Mouse (Mus musculus) thymus, adult 2 months (tissue): ENCODE measurements around the gene Fam241b. TPM values are rescaled to one million over a fixed set of nuclear protein-coding genes. Genes with fewer than 3 reads are reported as not detected.

Experiments
- DNase-seq: peaks from one replicate; pipeline ENCODE4 v3.0.0; 2021
- H3K27ac ChIP-seq: fragments of 200-500 bp; 2 replicates; pipeline ENCODE4 v1.5.1; 2012; ENCODE audit warnings: low read length, control low read depth; ENCODE audit not compliant: control insufficient read depth, insufficient read depth
- H3K27me3 ChIP-seq: fragments of 200-500 bp; 2 replicates; pipeline ENCODE4 v1.6.1; 2012; ENCODE audit warnings: mild to moderate bottlenecking, low read length, moderate library complexity, mixed read lengths; ENCODE audit not compliant: control insufficient read depth, insufficient read depth
- H3K36me3 ChIP-seq: fragments of 200-500 bp; 2 replicates; pipeline ENCODE4 v1.6.1; 2012; ENCODE audit warnings: mild to moderate bottlenecking, low read length, moderate library complexity; ENCODE audit not compliant: control insufficient read depth, insufficient read depth
- H3K4me1 ChIP-seq: fragments of 200-500 bp; replicated peaks from 2 replicates; pipeline ENCODE4 v1.6.1; 2012; ENCODE audit warnings: low read length; ENCODE audit not compliant: control insufficient read depth, insufficient read depth
- H3K4me3 ChIP-seq: fragments of 200-500 bp; 2 replicates; pipeline ENCODE4 v1.5.1; 2012; ENCODE audit warnings: mild to moderate bottlenecking, low read length, control low read depth, moderate library complexity; ENCODE audit not compliant: control insufficient read depth, insufficient read depth
- CTCF ChIP-seq: fragments of 200-500 bp; IDR thresholded peaks from 2 replicates; pipeline ENCODE4 v1.5.1; 2012; ENCODE audit warnings: mild to moderate bottlenecking, control low read depth, low read length, moderate library complexity, borderline replicate concordance; ENCODE audit not compliant: control insufficient read depth, poor library complexity, insufficient read depth; ENCODE audit errors: extremely low read depth
- POLR2A ChIP-seq: fragments of 200-500 bp; IDR thresholded peaks from 2 replicates; pipeline ENCODE4 v1.6.1; 2012; ENCODE audit warnings: mild to moderate bottlenecking, low read length, control low read depth, moderate library complexity; ENCODE audit not compliant: control insufficient read depth, poor library complexity, insufficient read depth; ENCODE audit errors: extremely low read depth
- WGBS: fragments of 180-500 bp; shearing (Covaris S2); methylation state at CpG from one replicate; pipeline ENCODE4 v1.1.7; 2018; 5-methylcytosine and 5-hydroxymethylcytosine counted together
- polyA plus RNA-seq: library from polyadenylated mRNA; depleted of rRNA; stranded (reverse); fragments of >200 nt; gene quantifications from 2 replicates; pipeline ENCODE4 v1.2.3, GENCODE M21; 2012

Gene Fam241b
- polyA plus RNA-seq, 1 experiment: 4.0 TPM

DNA sequence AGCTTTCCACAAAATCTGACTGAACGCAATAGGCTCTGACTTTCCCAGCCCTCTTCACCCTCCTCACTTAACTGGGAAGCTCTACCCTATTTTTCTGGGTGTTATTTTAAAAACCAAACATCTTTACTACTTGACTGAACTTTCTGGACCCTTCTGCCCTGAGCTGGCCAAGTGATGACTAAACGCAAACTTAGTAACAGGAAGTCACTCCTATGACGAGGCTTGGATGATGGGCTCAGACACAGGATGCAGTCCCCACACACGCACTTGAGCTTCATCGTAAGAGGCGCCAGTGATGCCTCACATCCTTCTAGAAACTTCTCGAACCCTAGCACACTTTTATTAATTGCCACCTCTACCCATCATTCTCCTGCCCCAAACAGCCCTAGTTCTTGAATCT, 74.3 kb downstream of the Fam241b start:
- 70% methylated on average over 7 of the region's 7 CpGs for WGBS
- Histone ChIP-seq H3K36me3 (no peaks in the 10 kb centered on the region), H3K27me3 (no peaks in the 10 kb centered on the region), H3K4me1 (no peaks in the 10 kb centered on the region), H3K27ac (no peak overlapping the region), H3K4me3 (no peak overlapping the region)
- no peak for DNase-seq
- TF ChIP-seq CTCF (no peak), POLR2A (no peak)

DNA sequence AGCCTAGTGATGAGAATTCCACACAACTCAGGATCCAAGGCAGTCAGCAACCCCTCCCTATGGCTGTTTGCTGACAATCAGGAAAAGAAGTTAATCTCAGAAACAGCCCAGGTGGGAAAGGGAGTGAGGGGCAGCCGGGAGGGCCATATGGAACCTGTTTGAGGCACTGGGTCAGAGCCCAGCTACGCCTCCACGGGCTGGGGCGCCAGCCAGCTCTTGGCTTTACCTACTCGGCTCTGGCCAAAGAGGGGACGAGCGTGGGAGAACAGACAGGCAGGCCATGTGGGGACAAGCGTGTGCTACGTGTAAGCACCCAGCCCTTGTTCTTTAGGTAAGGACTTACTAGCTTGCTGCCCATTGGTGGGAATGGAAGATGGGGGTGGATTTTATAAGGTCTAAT, 75.2 kb downstream of the Fam241b start:
- no peak overlapping the region for H3K27ac ChIP-seq
- no peak for TF ChIP-seq CTCF
- TF ChIP-seq POLR2A: no peak
- DNase-seq: no peak

DNA sequence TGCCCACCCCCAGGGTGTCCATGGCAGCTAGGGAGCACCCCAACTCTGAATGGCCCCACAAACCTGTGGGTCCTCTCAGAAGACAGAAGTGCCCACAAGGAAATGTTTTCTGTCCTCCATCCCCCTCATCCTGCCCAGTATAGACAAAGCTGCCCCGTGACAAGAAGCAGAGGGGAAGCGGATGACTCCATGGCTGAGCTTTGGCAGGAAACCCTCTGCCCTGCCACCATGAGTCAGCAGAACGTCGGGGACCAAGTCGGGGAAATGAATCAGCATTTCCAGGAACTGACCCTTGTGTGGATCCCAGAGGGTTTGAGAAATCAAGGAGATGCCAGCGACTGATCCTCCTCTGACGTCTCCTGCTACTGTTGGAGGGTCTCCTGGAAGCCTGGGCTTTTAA, 77.5 kb downstream of the Fam241b start:
- no peak for DNase-seq
- H3K36me3 ChIP-seq: no peaks in the 10 kb centered on the region
- WGBS: 4% methylated on average over 7 of the region's 7 CpGs
- TF ChIP-seq CTCF (no peak), POLR2A (no peak)
- no peak overlapping the region for H3K4me3 ChIP-seq
- no peak overlapping the region for H3K27ac ChIP-seq
- H3K4me1 ChIP-seq: no peaks in the 10 kb centered on the region
- no peaks in the 10 kb centered on the region for H3K27me3 ChIP-seq

More for the DNA sequence above, 75.2 kb downstream of the Fam241b start:
- Histone ChIP-seq H3K36me3 (no peaks in the 10 kb centered on the region), H3K4me1 (no peaks in the 10 kb centered on the region), H3K4me3 (no peak overlapping the region), H3K27me3 (no peaks in the 10 kb centered on the region)
- 91% methylated on average over 9 of the region's 9 CpGs for WGBS

DNA sequence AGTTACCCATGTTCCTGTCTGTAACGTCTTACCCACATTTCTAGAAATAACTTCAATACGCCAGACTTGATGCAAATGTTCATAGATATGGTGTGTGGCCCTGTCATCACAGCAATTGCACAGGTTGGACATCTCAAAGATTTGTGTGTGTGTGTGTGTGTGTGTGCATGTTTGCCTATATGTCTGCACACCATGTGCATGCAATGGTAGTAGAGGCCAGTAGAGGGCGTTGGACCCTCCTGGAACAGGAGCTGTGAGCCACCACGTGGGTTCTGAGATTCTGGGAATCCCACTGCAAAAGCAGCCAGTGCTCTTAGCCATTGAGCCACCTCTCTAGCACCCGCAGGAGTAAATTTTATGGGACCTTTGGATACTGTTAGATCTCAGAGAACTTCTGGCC, 80.9 kb downstream of the Fam241b start:
- H3K4me1 ChIP-seq: no peaks in the 10 kb centered on the region
- no peaks in the 10 kb centered on the region for H3K27me3 ChIP-seq
- no peak for DNase-seq
- H3K27ac ChIP-seq: no peak overlapping the region
- no peak overlapping the region for H3K4me3 ChIP-seq
- H3K36me3 ChIP-seq: no peaks in the 10 kb centered on the region
- WGBS: 77% methylated on average over 5 of the region's 5 CpGs
- TF ChIP-seq CTCF (no peak), POLR2A (no peak)

DNA sequence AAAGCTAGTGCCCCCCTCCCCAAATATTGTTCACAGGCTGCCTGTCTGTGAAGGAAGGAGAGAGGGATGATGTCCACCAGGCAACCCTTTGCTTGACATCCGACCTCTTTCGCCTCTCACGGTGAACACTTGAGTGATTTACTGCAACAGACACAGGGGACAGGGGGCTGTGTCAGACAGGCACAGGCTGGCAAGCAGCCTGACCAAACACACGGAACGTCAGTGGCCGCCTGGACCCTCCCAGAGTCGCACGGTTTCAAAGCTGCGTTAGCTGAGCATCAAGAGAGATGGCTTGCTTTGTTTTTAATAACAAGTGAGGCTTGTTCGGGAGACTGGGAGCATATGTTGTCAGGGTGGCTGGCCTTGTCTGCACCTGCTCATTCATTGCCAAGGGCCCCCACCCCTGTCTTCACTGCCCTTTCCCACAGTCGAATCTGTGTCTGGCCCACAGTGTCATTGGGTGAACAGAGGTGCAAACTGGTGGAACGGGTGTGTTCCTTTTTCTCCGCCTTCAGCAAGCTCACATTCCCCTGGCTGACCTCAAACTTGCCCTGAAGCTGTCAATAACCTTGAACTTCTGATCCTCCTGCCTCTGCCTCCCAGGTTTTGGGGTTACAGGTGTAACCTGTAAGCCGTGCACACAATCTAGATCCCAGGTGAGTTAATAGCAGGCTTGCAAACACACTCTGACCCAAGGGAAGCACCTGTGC, 82.6 kb downstream of the Fam241b start:
- no peaks in the 10 kb centered on the region for H3K4me1 ChIP-seq
- TF ChIP-seq POLR2A: no peak
- TF ChIP-seq CTCF: no peak
- no peak overlapping the region for H3K4me3 ChIP-seq
- 75% methylated on average over 14 of the region's 14 CpGs for WGBS
- no peak for DNase-seq
- no peaks in the 10 kb centered on the region for H3K36me3 ChIP-seq
- H3K27ac ChIP-seq: no peak overlapping the region
- no peaks in the 10 kb centered on the region for H3K27me3 ChIP-seq

DNA sequence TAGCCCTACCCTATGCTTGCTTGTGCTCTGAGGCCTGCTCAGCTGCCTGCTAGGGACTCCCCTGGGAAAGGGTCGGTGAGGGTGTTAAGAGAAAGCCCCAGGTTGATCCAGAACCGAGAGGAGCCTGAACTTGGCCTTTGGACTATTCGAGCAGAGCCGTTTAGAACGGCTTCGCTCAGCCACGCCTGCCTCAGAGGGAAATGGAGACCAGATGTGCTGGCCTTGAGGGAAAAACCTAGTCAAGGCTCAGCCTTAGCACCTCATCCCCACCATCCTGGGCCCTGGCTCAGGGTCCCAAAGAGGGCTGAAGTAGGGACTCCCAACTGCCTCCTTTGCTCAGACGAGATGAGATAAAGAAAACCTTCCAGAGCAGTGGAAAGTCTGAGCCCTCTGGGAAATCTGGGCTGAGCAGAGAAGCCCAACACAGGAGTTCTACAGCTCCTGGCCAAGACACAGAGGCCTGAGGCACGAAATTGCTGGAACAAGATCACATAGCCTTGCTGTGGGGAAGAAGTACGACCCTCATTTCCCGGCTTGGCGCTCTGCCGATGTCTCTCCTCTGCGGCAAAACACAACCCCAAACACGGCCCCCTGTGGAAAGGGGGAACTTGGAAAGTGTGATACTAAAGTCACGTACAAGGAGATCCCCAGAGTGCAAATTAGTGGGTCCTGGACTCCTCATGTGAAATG, 83.4 kb downstream of the Fam241b start:
- no peaks in the 10 kb centered on the region for H3K27me3 ChIP-seq
- no peak overlapping the region for H3K4me3 ChIP-seq
- WGBS: 71% methylated on average over 16 of the region's 16 CpGs
- H3K36me3 ChIP-seq: no peaks in the 10 kb centered on the region
- no peak overlapping the region for H3K27ac ChIP-seq
- H3K4me1 ChIP-seq: no peaks in the 10 kb centered on the region
- DNase-seq: no peak
- no peak for TF ChIP-seq CTCF
- TF ChIP-seq POLR2A: no peak
